Mouse (Mus musculus): ENCODE data around the gene Ttc9.

The Ttc9 gene

DNA sequence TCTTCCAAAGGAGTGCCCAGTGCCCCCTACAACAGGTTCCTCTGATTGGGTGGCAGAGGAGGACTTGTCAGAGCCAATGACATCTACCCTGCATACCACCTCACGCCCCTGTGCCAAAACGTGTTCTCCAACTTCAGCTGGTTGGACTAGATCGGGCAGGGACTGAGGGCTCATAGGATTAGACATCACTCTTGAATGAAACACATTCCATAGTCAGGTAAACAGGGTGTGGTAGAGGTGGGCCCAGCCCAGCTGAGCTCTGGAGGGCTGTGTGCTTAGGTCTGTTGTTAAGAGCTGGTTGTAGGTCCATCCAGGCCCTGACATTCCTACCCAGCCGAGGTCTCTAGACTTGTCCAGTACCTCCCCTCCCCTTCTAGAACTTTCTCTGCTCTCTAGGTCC is 81.6 kb downstream of the Ttc9 start:
- ATAC-seq (ENCODE audit: insufficient number of reproducible peaks, low FRiP score, low TSS enrichment), result no peak

All from cerebellum, adult (tissue).